Mouse (Mus musculus): ENCODE measurements at regions not wholly inside any gene's neighbourhood (a gene's known extent, or its start where the extent isn't known, plus 50 kb on each side); places are given as distances from the start of the nearest gene placed in this dataset.

GRCm38 (mm10) chr11:25423186-25423585 is 787.4 kb downstream of the 5730522E02Rik start:
- WGBS = 91% methylated on average over 4 of the region's 4 CpGs
- H3K9me3 ChIP-seq = no peaks in the 10 kb centered on the region
- ATAC-seq (ENCODE audit: low FRiP score) = no peak
- no peak overlapping the region for H3K4me2 ChIP-seq
- no peak overlapping the region for H3K27ac ChIP-seq
- no peaks in the 10 kb centered on the region for H3K27me3 ChIP-seq
- H3K4me3 ChIP-seq (replicated peaks) = no peak overlapping the region
- no peaks in the 10 kb centered on the region for H3K36me3 ChIP-seq (replicated peaks)
- H3K9ac ChIP-seq = no peak overlapping the region
- no peaks in the 10 kb centered on the region for H3K4me1 ChIP-seq

- Histone ChIP-seq H3K36me3 (replicated peaks) (no peaks in the 10 kb centered on the region), H3K4me3 (replicated peaks) (no peak overlapping the region), H3K4me1 (no peaks in the 10 kb centered on the region), H3K27me3 (no peaks in the 10 kb centered on the region), H3K4me2 (no peak overlapping the region), H3K27ac (no peak overlapping the region), H3K9me3 (no peaks in the 10 kb centered on the region), H3K9ac (no peak overlapping the region)
- no peak for ATAC-seq (ENCODE audit: low FRiP score)
These were observed 789.1 kb downstream of the 5730522E02Rik start for GRCm38 (mm10) chr11:25421486-25421885.

- Histone ChIP-seq H3K27me3 (no peaks in the 10 kb centered on the region), H3K9ac (no peak overlapping the region), H3K9me3 (no peaks in the 10 kb centered on the region), H3K27ac (no peak overlapping the region), H3K36me3 (replicated peaks) (no peaks in the 10 kb centered on the region), H3K4me1 (no peaks in the 10 kb centered on the region), H3K4me3 (replicated peaks) (no peak overlapping the region), H3K4me2 (no peak overlapping the region)
- no peak for ATAC-seq (ENCODE audit: low FRiP score)
- WGBS = 84% methylated on average over 4 of the region's 4 CpGs
These were observed 800.0 kb downstream of the 5730522E02Rik start for GRCm38 (mm10) chr11:25410403-25411090.

GRCm38 (mm10) chr11:25391649-25392048 is 818.9 kb downstream of the 5730522E02Rik start:
- Histone ChIP-seq H3K36me3 (replicated peaks) (no peaks in the 10 kb centered on the region), H3K4me2 (no peak overlapping the region), H3K27ac (no peak overlapping the region), H3K27me3 (no peaks in the 10 kb centered on the region), H3K4me3 (replicated peaks) (no peak overlapping the region), H3K9ac (no peak overlapping the region), H3K4me1 (no peaks in the 10 kb centered on the region), H3K9me3 (no peaks in the 10 kb centered on the region)
- ATAC-seq (ENCODE audit: low FRiP score) = no peak
- WGBS = 77% methylated on average over 2 of the region's 2 CpGs

- WGBS = 48% methylated on average over 2 of the region's 2 CpGs
- peaks cover 11% of the 10 kb centered on the region for H3K4me1 ChIP-seq
- no peaks in the 10 kb centered on the region for H3K9me3 ChIP-seq
- H3K27me3 ChIP-seq = no peaks in the 10 kb centered on the region
- ATAC-seq (ENCODE audit: low FRiP score) = no peak
- H3K27ac ChIP-seq = no peak overlapping the region
- H3K9ac ChIP-seq = no peak overlapping the region
- no peak overlapping the region for H3K4me3 ChIP-seq (replicated peaks)
- H3K36me3 ChIP-seq (replicated peaks) = no peaks in the 10 kb centered on the region
- no peak overlapping the region for H3K4me2 ChIP-seq
These were observed 843.5 kb downstream of the 5730522E02Rik start for GRCm38 (mm10) chr11:25367111-25367510.

GRCm38 (mm10) chr11:25365433-25365832 is 845.1 kb downstream of the 5730522E02Rik start:
- H3K9ac ChIP-seq = no peak overlapping the region
- H3K4me3 ChIP-seq (replicated peaks) = no peak overlapping the region
- no peaks in the 10 kb centered on the region for H3K36me3 ChIP-seq (replicated peaks)
- no peak for ATAC-seq (ENCODE audit: low FRiP score)
- H3K27ac ChIP-seq = no peak overlapping the region
- H3K4me1 ChIP-seq = peaks cover 11% of the 10 kb centered on the region
- no peak overlapping the region for H3K4me2 ChIP-seq
- whole genome bisulfite sequencing = 41% methylated on average over 6 of the region's 6 CpGs
- H3K27me3 ChIP-seq = no peaks in the 10 kb centered on the region
- H3K9me3 ChIP-seq = no peaks in the 10 kb centered on the region

- Histone ChIP-seq H3K4me3 (replicated peaks) (no peak overlapping the region), H3K36me3 (replicated peaks) (no peaks in the 10 kb centered on the region), H3K9me3 (no peaks in the 10 kb centered on the region), H3K27me3 (no peaks in the 10 kb centered on the region), H3K4me1 (peaks cover 24% of the 10 kb centered on the region), H3K9ac (no peak overlapping the region), H3K27ac (no peak overlapping the region), H3K4me2 (no peak overlapping the region)
- WGBS = 71% methylated on average over 1 of the region's 1 CpGs
- no peak for ATAC-seq (ENCODE audit: low FRiP score)
These were observed 850.8 kb downstream of the 5730522E02Rik start for GRCm38 (mm10) chr11:25359723-25360122.

GRCm38 (mm10) chr11:25357717-25358411 is 852.7 kb downstream of the 5730522E02Rik start:
- peaks cover 24% of the 10 kb centered on the region for H3K4me1 ChIP-seq
- no peak for ATAC-seq (ENCODE audit: low FRiP score)
- no peaks in the 10 kb centered on the region for H3K27me3 ChIP-seq
- WGBS = 40% methylated on average over 10 of the region's 10 CpGs
- H3K9ac ChIP-seq = 0 out of 2 replicates have a peak overlapping the region, but pooled peaks have one; percentile 40
- H3K36me3 ChIP-seq (replicated peaks) = no peaks in the 10 kb centered on the region
- H3K27ac ChIP-seq = peak overlapping the region; percentile 83
- peak overlapping the region; percentile 57 for H3K4me2 ChIP-seq
- no peaks in the 10 kb centered on the region for H3K9me3 ChIP-seq
- H3K4me3 ChIP-seq (replicated peaks) = peak overlapping the region; percentile 29

GRCm38 (mm10) chr11:25356671-25357586 is 853.6 kb downstream of the 5730522E02Rik start:
- Histone ChIP-seq H3K27ac (peak overlapping the region; percentile 83), H3K27me3 (no peaks in the 10 kb centered on the region), H3K9ac (peak overlapping the region; percentile 40; the same call in 1 of the 2 replicates), H3K36me3 (replicated peaks) (no peaks in the 10 kb centered on the region), H3K4me3 (replicated peaks) (peak overlapping the region; percentile 29), H3K9me3 (no peaks in the 10 kb centered on the region), H3K4me1 (peaks cover 24% of the 10 kb centered on the region), H3K4me2 (peak overlapping the region; percentile 57)
- ATAC-seq (ENCODE audit: low FRiP score) = peak; percentile 90
- 2% methylated on average over 19 of the region's 19 CpGs for WGBS

GRCm38 (mm10) chr11:25335667-25336066 is 874.9 kb downstream of the 5730522E02Rik start:
- Histone ChIP-seq H3K4me2 (no peak overlapping the region), H3K9me3 (no peaks in the 10 kb centered on the region), H3K36me3 (replicated peaks) (no peaks in the 10 kb centered on the region), H3K27me3 (no peaks in the 10 kb centered on the region), H3K9ac (no peak overlapping the region), H3K27ac (no peak overlapping the region), H3K4me1 (no peaks in the 10 kb centered on the region), H3K4me3 (replicated peaks) (no peak overlapping the region)
- no peak for ATAC-seq (ENCODE audit: low FRiP score)
- 81% methylated on average over 2 of the region's 2 CpGs for WGBS

- Histone ChIP-seq H3K27me3 (no peaks in the 10 kb centered on the region), H3K4me2 (no peak overlapping the region), H3K36me3 (replicated peaks) (no peaks in the 10 kb centered on the region), H3K4me1 (no peaks in the 10 kb centered on the region), H3K27ac (no peak overlapping the region), H3K4me3 (replicated peaks) (no peak overlapping the region), H3K9ac (no peak overlapping the region), H3K9me3 (no peaks in the 10 kb centered on the region)
- WGBS = 58% methylated on average over 4 of the region's 4 CpGs
- ATAC-seq (ENCODE audit: low FRiP score) = no peak
These were observed 879.9 kb downstream of the 5730522E02Rik start for GRCm38 (mm10) chr11:25330696-25331095.

- H3K4me3 ChIP-seq (replicated peaks) = no peak overlapping the region
- no peaks in the 10 kb centered on the region for H3K27me3 ChIP-seq
- ATAC-seq (ENCODE audit: low FRiP score) = no peak
- H3K4me1 ChIP-seq = no peaks in the 10 kb centered on the region
- H3K4me2 ChIP-seq = no peak overlapping the region
- no peak overlapping the region for H3K9ac ChIP-seq
- H3K36me3 ChIP-seq (replicated peaks) = no peaks in the 10 kb centered on the region
- no peaks in the 10 kb centered on the region for H3K9me3 ChIP-seq
- H3K27ac ChIP-seq = no peak overlapping the region
These were observed 888.1 kb downstream of the 5730522E02Rik start for GRCm38 (mm10) chr11:25322426-25322825.

All from forebrain, embryonic 12.5 days (tissue).